Mouse (Mus musculus) spleen, postnatal 4 days (tissue): ENCODE results near the gene Ftsj1.

ENCODE experiments used
- DNase-seq, 2 experiments: peaks; one replicate each; pipeline ENCODE4 v3.0.0; 2022; ENCODE audit warnings: low spot score in 2 of 2

Gene Ftsj1

GRCm38 (mm10) chrX:8252334-8253285 lies at the start of gene Ftsj1:
Gene Ftsj1 (minus strand): TSS chrX:8252406.
- DNase-seq = peak; percentile 81 to 85

GRCm38 (mm10) chrX:8288621-8289020 lies 36.4 kb upstream of the Ftsj1 start:
- DNase-seq = no peak

GRCm38 (mm10) chrX:8274056-8274455 lies 21.9 kb upstream of the Ftsj1 start:
- no peak for DNase-seq

GRCm38 (mm10) chrX:8272000-8272399 lies 19.8 kb upstream of the Ftsj1 start:
- peak; percentile 50 to 70 for DNase-seq

- DNase-seq = no peak
Measured at GRCm38 (mm10) chrX:8271083-8271820, 19.0 kb upstream of the Ftsj1 start, which contains the start of gene Slc38a5. Gene Slc38a5 (plus strand): TSS chrX:8271133.

GRCm38 (mm10) chrX:8264222-8264621 lies 12.0 kb upstream of the Ftsj1 start:
- peak in 1 of 2 experiments; percentile 18 for DNase-seq

- no peak for DNase-seq
Measured at GRCm38 (mm10) chrX:8263156-8263804, 11.1 kb upstream of the Ftsj1 start.

GRCm38 (mm10) chrX:8259478-8259877 lies 7.3 kb upstream of the Ftsj1 start:
- no peak for DNase-seq

GRCm38 (mm10) chrX:8255807-8256206 lies 3.6 kb upstream of the Ftsj1 start:
- no peak for DNase-seq

GRCm38 (mm10) chrX:8253711-8254110 lies 1.5 kb upstream of the Ftsj1 start:
- no peak for DNase-seq

GRCm38 (mm10) chrX:8251789-8252333 lies 345 bp downstream of the Ftsj1 start:
- no peak for DNase-seq

- DNase-seq = no peak
Measured at GRCm38 (mm10) chrX:8248542-8249120, 3.6 kb downstream of the Ftsj1 start.

GRCm38 (mm10) chrX:8247680-8248079 lies 4.5 kb downstream of the Ftsj1 start:
- DNase-seq = no peak

- DNase-seq = no peak
Measured at GRCm38 (mm10) chrX:8238804-8239395, 13.3 kb downstream of the Ftsj1 start.

GRCm38 (mm10) chrX:8236704-8237103 lies 15.5 kb downstream of the Ftsj1 start:
- no peak for DNase-seq

- no peak for DNase-seq
Measured at GRCm38 (mm10) chrX:8233602-8234001, 18.6 kb downstream of the Ftsj1 start.

- DNase-seq = peak in 1 of 2 experiments; percentile 22
Measured at GRCm38 (mm10) chrX:8230272-8230671, 21.9 kb downstream of the Ftsj1 start.

- DNase-seq = no peak
Measured at GRCm38 (mm10) chrX:8223473-8223872, 28.7 kb downstream of the Ftsj1 start.

- DNase-seq = no peak
Measured at GRCm38 (mm10) chrX:8222678-8223421, 29.4 kb downstream of the Ftsj1 start.

GRCm38 (mm10) chrX:8222296-8222677 lies 29.9 kb downstream of the Ftsj1 start:
- DNase-seq = no peak
